Mouse (Mus musculus): Measurements from ENCODE around the gene Cry2. TPM values are rescaled to one million over a fixed set of nuclear protein-coding genes. Genes with fewer than 3 reads are reported as not detected.
A peak's percentile ranks its signal among the peaks of the same experiment; 100 is the strongest.

Gene Cry2
- polyA plus RNA-seq, 1 experiment from 2014 or later, result 29.8 TPM

GRCm38 (mm10) chr2:92360893-92361292, 73.0 kb downstream of the Cry2 start:
- no peaks in the 10 kb centered on the region for H3K9me3 ChIP-seq (ENCODE audit: control insufficient read depth, low read length)
- H3K27me3 ChIP-seq (ENCODE audit: control insufficient read depth, insufficient read depth, low read depth, low read length), result no peaks in the 10 kb centered on the region
- H3K9ac ChIP-seq (ENCODE audit: low read length), result no peak overlapping the region
- ATAC-seq (ENCODE audit: low read depth), result no peak
- H3K4me2 ChIP-seq (ENCODE audit: low read depth, low read length), result no peak overlapping the region
- peaks cover 30% of the 10 kb centered on the region for H3K36me3 ChIP-seq (ENCODE audit: control insufficient read depth, insufficient read depth, low read length)
- no peak overlapping the region for H3K4me3 ChIP-seq (ENCODE audit: low read length)
- WGBS, result 27% methylated on average over 12 of the region's 12 CpGs
- no peak overlapping the region for H3K27ac ChIP-seq (ENCODE audit: low read length)
- H3K4me1 ChIP-seq (replicated peaks; ENCODE audit: control insufficient read depth, insufficient read depth, low read length), result no peaks in the 10 kb centered on the region

GRCm38 (mm10) chr2:92360186-92360823, 73.5 kb downstream of the Cry2 start:
- Histone ChIP-seq H3K36me3 (ENCODE audit: control insufficient read depth, insufficient read depth, low read length) (peaks cover 33% of the 10 kb centered on the region), H3K4me1 (replicated peaks; ENCODE audit: control insufficient read depth, insufficient read depth, low read length) (no peaks in the 10 kb centered on the region), H3K4me3 (ENCODE audit: low read length) (no peak overlapping the region), H3K27ac (ENCODE audit: low read length) (no peak overlapping the region), H3K9me3 (ENCODE audit: control insufficient read depth, low read length) (no peaks in the 10 kb centered on the region), H3K4me2 (ENCODE audit: low read depth, low read length) (no peak overlapping the region), H3K9ac (ENCODE audit: low read length) (no peak overlapping the region), H3K27me3 (ENCODE audit: control insufficient read depth, insufficient read depth, low read depth, low read length) (no peaks in the 10 kb centered on the region)
- no peak for ATAC-seq (ENCODE audit: low read depth)
- whole genome bisulfite sequencing, result 73% methylated on average over 25 of the region's 25 CpGs

GRCm38 (mm10) chr2:92359301-92359700, 74.5 kb downstream of the Cry2 start:
- peaks cover 34% of the 10 kb centered on the region for H3K36me3 ChIP-seq (ENCODE audit: control insufficient read depth, insufficient read depth, low read length)
- no peaks in the 10 kb centered on the region for H3K9me3 ChIP-seq (ENCODE audit: control insufficient read depth, low read length)
- H3K4me2 ChIP-seq (ENCODE audit: low read depth, low read length), result no peak overlapping the region
- no peaks in the 10 kb centered on the region for H3K27me3 ChIP-seq (ENCODE audit: control insufficient read depth, insufficient read depth, low read depth, low read length)
- no peaks in the 10 kb centered on the region for H3K4me1 ChIP-seq (replicated peaks; ENCODE audit: control insufficient read depth, insufficient read depth, low read length)
- H3K27ac ChIP-seq (ENCODE audit: low read length), result no peak overlapping the region
- 0 out of 2 replicates have a peak, but pooled peaks have one; percentile 36 for ATAC-seq (ENCODE audit: low read depth)
- H3K9ac ChIP-seq (ENCODE audit: low read length), result no peak overlapping the region
- WGBS, result 62% methylated on average over 2 of the region's 2 CpGs
- no peak overlapping the region for H3K4me3 ChIP-seq (ENCODE audit: low read length)

GRCm38 (mm10) chr2:92354224-92354623, 79.6 kb downstream of the Cry2 start:
- Histone ChIP-seq H3K9ac (ENCODE audit: low read length) (no peak overlapping the region), H3K4me1 (replicated peaks; ENCODE audit: control insufficient read depth, insufficient read depth, low read length) (no peaks in the 10 kb centered on the region), H3K9me3 (ENCODE audit: control insufficient read depth, low read length) (no peaks in the 10 kb centered on the region), H3K27me3 (ENCODE audit: control insufficient read depth, insufficient read depth, low read depth, low read length) (no peaks in the 10 kb centered on the region), H3K4me2 (ENCODE audit: low read depth, low read length) (no peak overlapping the region), H3K36me3 (ENCODE audit: control insufficient read depth, insufficient read depth, low read length) (peaks cover 32% of the 10 kb centered on the region), H3K27ac (ENCODE audit: low read length) (no peak overlapping the region), H3K4me3 (ENCODE audit: low read length) (no peak overlapping the region)
- ATAC-seq (ENCODE audit: low read depth), result no peak
- WGBS, result 44% methylated on average over 6 of the region's 6 CpGs

Small RNAs within 50 kb of the gene (microRNA-seq; reads per million reads assigned to microRNA genes)
- gene Mir7000, result not detected

Other genes with a start within 250 kb of the Cry2 start
- gene Pex16, start 59.4 kb downstream of the Cry2 start, polyA plus RNA-seq (2015; fragmentation: Nextera tagmentation; extraction: Ambion mirVana), result 22.0 and 24.5 TPM in 2 replicates
- gene Large2, start 59.2 kb downstream of the Cry2 start, polyA plus RNA-seq (2015; fragmentation: Nextera tagmentation; extraction: Ambion mirVana), result 20.4 and 20.9 TPM in 2 replicates
- gene 1700029I15Rik, start 51.5 kb downstream of the Cry2 start, polyA plus RNA-seq (2015; fragmentation: Nextera tagmentation; extraction: Ambion mirVana), result 2.5 and 4.9 TPM in 2 replicates
- 8.9 and 11.0 TPM in 2 replicates for gene Mapk8ip1, start 32.8 kb downstream of the Cry2 start, polyA plus RNA-seq (2015; fragmentation: Nextera tagmentation; extraction: Ambion mirVana)
- gene Slc35c1, start 26.5 kb upstream of the Cry2 start, polyA plus RNA-seq (2015; fragmentation: Nextera tagmentation; extraction: Ambion mirVana), result 18.7 and 19.6 TPM in 2 replicates
- gene Chst1, start 165.7 kb upstream of the Cry2 start, polyA plus RNA-seq (2015; fragmentation: Nextera tagmentation; extraction: Ambion mirVana), result 1.5 and 1.7 TPM in 2 replicates

Measured in lung, embryonic 16.5 days (tissue).